Mouse (Mus musculus) layer of hippocampus, postnatal 36 days (tissue): ENCODE measurements at regions not wholly inside any gene's neighbourhood (a gene's known extent, or its start where the extent isn't known, plus 50 kb on each side); places are given as distances from the start of the nearest gene placed in this dataset.

Experiments
- DNase-seq, 2 experiments: peaks; one replicate each; pipeline ENCODE4 v3.0.0; 2022

DNA sequence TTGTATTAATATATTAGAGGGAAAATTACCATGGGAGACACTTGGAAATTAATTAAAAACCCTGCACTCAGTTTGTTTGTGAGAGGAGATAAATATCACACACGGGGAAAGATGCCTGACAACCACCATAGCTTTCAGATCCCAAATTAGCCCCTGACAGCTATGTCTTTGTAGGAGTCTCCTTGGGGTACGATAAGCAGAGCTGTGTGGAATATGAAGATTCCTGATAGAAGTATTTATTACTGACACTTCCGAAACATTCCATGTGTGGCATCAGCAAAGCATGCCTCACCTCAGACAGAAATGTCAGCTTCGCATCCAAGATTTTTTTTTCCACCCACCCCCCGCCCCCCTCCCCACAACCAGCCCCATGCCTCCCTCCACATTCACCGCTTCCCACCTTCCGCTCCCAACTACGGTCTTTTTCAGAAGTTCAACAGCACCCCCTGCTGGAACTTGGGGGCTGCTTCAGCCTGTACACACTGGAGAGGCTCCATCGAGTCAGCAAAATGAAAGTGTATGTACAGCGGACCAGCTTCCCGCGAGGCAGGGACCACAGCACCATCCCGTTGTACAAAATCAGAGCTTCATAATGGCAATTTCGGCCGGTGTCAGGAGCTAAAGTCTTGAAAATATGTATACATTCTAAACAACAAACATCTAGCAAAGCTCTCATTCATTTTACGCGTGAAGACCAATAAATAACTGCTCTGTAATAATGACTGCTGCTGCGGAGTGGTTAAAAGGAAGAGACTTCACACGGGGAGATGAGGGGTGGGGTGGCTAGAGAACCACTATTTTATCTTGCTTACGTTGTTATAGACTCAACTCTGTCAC, 66.7 kb downstream of the Rwdd3 start:
- peak; percentile 83 to 84 for DNase-seq

- no peak for DNase-seq
Observed at GRCm38 (mm10) chr3:121102871-121103270, 68.6 kb downstream of the Rwdd3 start.

DNA sequence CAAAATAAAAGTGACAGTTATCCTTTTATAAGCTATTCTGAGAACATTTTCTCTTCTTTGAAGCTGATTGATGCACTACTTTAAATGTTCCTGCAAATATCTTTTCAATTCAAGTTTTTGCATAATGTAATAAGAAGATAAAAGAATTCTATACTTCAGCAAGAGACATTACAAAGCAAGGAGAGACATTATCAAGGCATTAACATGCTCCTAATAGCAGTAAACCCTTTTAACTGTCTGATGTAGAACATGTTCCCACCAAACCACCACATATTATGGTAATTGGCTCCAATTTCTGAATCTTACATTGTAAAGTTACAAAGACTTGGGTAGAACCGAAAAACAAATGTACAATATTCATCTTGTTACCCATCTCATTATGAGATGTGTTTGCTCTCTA, 69.4 kb downstream of the Rwdd3 start:
- DNase-seq = no peak

DNA sequence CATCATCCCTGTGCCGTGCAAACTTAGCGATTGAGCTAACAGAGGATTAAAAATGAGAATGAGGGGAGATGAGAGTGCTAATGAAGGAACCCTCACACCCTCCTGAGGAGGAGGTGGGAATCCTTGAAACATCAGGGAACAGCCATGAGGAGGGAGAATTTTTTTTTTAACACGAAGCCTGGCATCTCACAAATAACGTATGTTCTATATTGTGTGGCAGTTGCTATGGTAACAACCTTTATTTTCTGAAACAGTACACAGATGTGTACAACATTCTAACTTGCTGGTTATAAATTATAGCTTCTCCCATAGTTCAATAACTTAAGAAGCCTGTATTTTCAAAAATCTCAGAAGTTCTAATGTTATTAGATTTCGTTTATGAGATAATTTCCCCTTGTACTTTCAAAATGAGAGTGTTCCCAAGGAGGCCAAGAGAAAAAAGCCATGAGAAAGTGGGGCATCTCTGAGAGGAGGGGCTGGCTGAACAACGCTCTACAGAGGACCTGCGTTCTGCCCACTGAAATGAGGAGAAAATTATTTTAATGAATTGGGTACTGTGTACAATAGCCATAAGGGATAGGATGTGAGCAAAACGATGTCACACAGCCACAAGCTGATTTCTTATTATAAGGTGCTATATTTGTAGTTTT, 71.2 kb downstream of the Rwdd3 start:
- DNase-seq = no peak

DNA sequence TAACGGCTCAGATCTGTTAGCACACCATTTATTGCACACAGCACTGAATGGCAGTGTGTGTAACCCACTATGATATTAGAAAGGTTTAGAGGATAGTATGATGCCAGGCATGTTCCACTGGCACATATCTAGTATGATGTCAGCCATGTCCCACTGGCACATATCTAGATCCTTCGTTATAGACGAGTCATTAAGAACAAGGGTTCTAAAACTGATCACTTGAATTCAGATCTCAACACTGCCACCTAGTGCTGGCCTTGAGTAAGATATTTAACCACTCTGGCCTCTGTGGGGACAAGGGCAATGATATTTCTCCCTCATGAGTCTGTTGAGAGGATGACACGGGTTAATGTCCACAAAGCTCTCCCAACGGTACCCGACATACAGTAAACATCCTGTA, 78.0 kb downstream of the Rwdd3 start:
- DNase-seq = peak in 1 of 2 experiments; percentile 29

GRCm38 (mm10) chr3:121088724-121089123, 82.8 kb downstream of the Rwdd3 start:
- DNase-seq = no peak

GRCm38 (mm10) chr3:121068676-121069075, 102.8 kb downstream of the Rwdd3 start:
- DNase-seq = no peak

- no peak for DNase-seq
Observed at GRCm38 (mm10) chr3:121035904-121036549, 135.5 kb downstream of the Rwdd3 start.

DNA sequence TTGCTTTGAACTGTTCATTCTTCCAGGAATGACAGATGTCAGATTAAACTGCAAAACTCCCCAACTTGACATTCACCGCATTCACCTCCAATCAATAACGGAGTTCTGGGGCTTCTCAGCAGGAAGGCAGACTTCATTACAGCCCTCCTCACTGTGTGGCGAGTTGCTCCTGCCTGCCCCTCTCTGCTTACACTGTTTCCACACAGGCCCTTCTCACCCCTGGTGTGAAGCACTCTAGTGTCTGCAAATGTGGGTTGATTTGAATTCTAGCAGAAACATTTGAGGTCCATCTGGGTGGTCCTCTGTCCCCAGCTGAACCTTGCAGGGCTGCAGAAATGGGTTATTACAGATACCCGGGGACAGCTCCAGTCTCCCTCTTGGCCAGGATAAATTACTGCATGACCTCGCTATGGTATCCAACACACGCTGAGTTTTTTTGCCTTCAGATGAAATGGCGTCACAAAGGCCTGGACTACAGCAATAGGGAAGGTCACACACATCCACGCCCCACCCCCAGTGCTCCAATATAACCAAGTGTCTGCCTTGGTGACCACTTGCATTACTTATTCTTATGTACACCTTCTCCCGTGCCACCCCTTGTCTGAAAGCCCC, 145.8 kb downstream of the Rwdd3 start:
- DNase-seq = no peak

DNA sequence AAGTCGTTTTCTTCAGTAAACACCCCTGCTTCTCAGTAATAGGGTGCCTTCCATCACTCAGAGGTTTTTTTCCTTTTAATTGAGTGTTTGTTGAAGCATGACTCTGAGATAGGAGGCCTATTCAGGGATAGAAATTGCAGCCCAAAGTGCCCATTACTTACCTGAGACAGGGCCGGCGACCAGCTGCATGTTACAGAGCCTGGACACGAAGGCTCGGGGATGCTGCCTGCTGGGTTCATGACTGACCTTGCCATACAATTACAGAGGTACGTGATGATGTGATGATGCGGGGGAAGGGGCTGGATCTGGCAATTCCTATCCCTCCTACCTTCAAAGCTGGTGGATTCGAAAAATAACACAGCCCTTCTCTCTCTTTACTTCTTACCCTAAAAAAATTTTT, 146.7 kb downstream of the Rwdd3 start:
- no peak for DNase-seq

DNA sequence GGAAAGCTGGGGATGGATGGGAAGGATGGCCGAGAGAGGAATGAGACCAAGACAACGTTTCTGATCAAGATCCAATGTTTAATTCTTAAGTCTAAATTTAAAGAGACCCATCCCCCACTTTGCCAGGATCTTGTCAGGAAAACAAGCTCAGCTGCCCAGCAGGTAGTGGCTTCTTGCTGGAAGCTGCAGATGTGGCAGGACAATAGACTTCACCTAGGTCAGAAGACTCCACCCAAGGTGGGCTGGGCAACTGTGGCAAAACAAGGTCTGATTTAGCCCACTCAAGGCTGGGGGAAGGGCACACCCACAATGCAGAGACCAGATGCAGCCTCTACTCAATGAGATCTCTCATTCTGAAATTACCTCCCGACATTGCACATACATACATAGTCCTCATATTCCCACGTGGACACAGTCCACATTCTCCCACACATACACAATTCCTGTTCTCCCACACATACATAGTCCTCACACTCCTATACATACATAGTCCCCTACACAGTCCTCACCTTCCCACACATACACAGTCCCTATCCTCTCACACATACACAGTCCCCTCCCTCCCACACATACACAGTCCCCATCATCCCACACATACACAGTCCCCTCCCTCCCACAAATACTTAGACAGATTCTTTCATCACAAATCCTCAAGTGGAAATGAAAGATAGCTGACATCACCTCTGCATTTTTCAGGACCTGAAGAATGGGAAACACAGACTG, 150.2 kb downstream of the Rwdd3 start:
- no peak for DNase-seq

- peak; percentile 17 to 30 for DNase-seq
Observed at GRCm38 (mm10) chr3:121009223-121009622, 162.3 kb downstream of the Rwdd3 start.

DNA sequence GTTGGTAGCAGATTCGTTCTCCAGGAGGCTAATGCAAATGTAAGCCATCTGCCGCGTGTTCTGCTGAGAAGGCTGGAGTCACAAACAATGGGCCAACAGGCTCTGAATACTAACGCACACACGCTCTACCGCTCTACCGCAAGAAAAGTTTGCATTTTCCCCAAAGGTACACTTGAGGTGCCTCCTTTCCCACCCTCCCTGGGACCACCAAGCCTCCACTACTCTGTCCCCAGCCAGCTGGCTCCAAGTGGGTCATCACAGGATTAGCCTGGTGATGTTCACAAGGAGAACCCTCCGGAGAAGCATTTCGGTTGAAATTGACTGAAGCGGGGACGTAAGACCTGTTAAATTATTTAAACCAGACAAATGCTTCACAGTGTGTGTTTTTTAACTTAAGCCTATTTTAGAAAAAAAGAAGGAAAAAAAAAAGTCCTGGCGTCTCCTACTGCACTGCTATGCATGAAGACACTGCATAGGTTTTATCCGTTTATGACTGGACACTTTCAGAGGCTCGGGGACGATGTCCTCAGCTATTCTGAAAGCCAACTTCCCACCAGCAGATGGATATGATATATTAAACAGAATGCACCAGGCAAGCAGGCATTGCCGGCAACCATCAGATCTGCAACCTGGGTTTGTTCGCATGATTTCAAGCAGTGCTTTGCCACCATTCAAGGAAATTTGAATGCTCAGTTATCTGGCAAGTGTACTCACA, 187.8 kb downstream of the Rwdd3 start:
- DNase-seq = peak; percentile 57 to 61

DNA sequence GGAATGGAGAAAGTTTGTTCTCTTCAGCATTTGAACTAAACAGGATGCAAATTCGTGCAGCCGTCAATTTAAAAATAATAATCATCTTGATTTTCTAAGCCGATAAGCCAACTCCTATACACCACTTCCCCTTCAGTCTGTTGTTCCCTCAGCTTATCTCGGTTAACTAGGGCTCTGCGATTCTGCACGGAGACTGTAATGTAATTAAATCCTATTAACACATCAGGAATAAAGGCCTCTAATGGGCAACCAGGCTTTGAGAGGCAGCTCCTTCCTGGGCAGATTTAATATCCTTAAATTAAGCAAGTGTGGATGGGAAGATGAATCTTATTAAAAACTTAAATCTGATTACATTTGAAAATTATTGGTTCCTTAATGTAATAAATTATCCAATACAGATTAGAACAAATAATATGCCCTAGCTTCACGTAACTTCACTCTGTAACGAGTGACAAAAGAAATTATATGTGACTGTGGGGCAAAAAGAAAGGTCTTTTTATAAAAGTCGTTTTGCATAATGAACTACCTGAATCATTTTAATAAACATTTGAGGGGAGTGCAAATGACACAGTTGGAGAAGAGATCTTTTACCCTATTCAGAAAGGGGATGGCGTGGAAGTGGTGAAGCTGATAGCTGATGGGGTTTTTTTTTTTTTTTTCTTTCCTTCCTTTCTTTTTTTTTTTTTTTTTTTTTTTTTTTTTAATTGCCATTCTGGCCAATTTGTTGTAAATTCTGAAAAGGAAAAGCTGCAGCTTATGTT, 188.5 kb downstream of the Rwdd3 start:
- DNase-seq = no peak

DNA sequence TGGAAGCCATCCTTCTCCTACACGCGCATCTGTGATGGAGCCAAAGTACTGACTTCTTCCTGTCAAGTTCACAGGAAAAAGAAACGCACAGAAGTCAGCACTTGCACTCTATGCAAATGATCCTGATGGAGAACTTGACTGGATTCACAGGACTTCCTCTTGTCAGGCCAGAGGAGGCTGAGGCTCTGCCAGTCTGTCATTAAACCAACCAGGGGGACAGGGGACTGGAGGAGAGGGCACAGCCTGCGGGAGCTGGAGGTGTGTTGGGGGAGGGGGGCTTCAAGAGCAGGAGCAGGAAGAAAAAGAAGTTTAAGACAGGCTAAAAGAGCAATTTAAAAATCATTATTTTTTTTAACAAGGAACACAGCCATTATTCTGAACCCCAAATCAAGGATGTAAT, 189.3 kb downstream of the Rwdd3 start:
- no peak for DNase-seq

DNA sequence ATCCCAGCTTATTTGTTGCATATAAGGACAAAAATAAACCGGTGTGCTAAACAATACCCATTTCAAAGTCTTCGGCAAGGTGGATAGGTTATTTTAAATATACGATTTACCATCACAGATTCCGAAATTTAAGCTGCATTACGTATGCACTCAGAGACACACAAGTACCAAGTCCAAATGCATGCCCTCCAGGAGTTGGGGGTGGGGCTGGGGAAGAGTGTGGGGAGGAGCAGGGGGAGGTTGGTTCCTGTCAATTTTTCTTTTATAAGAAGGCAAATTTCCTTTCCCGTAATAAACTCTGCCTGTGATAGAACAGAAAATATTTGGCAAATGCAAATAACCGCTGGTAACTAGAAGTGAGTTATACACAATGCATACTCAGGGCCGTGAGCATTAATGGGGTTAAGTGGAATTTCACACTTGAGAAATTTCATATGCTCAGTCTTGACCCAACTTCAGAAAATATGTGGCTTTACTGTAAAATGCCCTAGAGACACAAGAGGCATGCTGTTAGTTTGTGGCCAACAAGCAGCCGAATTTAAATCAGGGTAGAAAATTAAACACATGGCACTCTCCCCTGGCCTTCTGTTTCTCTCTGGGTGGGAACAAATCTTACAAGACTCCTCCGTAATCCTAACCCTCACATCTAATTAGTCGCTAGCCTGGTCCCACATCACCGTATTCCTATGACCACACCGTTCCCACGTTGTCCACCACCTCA, 200.6 kb downstream of the Rwdd3 start:
- no peak for DNase-seq

GRCm38 (mm10) chr3:120946906-120947305, 224.6 kb downstream of the Rwdd3 start:
- DNase-seq = no peak

DNA sequence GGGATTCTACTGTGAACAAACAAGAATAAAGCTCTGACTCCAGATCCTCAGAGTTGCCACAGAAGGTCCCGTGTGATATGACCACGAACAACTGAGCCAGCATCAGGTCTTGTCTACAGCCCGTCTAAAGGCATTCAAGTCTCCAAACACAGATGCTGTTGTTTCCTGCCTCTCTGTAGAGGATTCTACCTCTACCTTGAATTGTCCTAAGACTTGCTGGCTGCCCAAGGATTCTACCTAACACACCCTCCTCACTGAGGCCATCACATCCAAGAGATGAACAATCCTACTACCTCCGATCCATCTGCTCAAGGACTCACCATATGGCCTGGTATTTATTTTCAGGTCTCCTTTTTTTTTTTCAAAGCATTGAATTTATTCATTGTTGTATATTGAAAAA, 237.1 kb downstream of the Rwdd3 start:
- DNase-seq = no peak

GRCm38 (mm10) chr3:120920351-120920750, 251.1 kb downstream of the Rwdd3 start:
- no peak for DNase-seq

GRCm38 (mm10) chr3:120898931-120899330, 272.6 kb downstream of the Rwdd3 start:
- DNase-seq = no peak
